Comparison of ENCODE assay signal across 24 mouse cellular contexts in genomic region chr1:171382096-171382620, GRCm38 (mm10). TPM values are rescaled to one million over a fixed set of nuclear protein-coding genes. Genes with fewer than 3 reads are reported as not detected.
DNase-seq lines count a peak whose midpoint lies in the region; ATAC-seq and TF ChIP-seq lines count a peak whose summit lies in the region.
"Had no signal": no experiment of that assay in that cellular context is flagged by ENCODE, and none has a peak within 500 bp of the region (broad histone marks: within the 10 kb centered on the region; RNA-seq: fewer than 3 reads in every experiment).

No protein-coding gene starts in this region.

- 0 out of 2 replicates have a peak, but pooled peaks have one; percentile 6 for TF ChIP-seq CTCF in lung, embryonic 14.5 days (IDR thresholded peaks at IDR 0.05; ENCODE audit: low read depth)

- no peak overlapping the region for H3K9ac ChIP-seq in lung, embryonic 14.5 days
- H3K9ac ChIP-seq: embryonic facial prominence, embryonic 12.5 days; forebrain, embryonic 15.5 days; heart, embryonic 12.5 days; hindbrain, embryonic 14.5 days; intestine, embryonic 15.5 days; liver, embryonic 12.5 days; lung, embryonic 15.5 days; neural tube, embryonic 12.5 days had no signal

- H3K36me3 ChIP-seq in heart, embryonic 10.5 days, result no peaks in the 10 kb centered on the region
- H3K36me3 ChIP-seq in lung, embryonic 14.5 days (ENCODE audit: insufficient read depth), result no peaks in the 10 kb centered on the region
- H3K36me3 ChIP-seq: embryonic facial prominence, embryonic 12.5 days; forebrain, embryonic 15.5 days; heart, embryonic 12.5 days; intestine, embryonic 15.5 days; liver, embryonic 12.5 days; lung, embryonic 15.5 days; neural tube, embryonic 12.5 days had no signal

- H3K27me3 ChIP-seq in heart, embryonic 10.5 days (ENCODE audit: insufficient read depth, poor library complexity, severe bottlenecking), result peaks cover 58% of the 10 kb centered on the region
- peaks cover 6% of the 10 kb centered on the region; the same call in 1 of the 2 replicates for H3K27me3 ChIP-seq in lung, embryonic 14.5 days (ENCODE audit: insufficient read depth, low read length)

- peak; percentile 91 for DNase-seq in heart, adult 11 months
- DNase-seq in heart, embryonic 10.5 days (ENCODE audit: low spot score), result no peak
- no peak for DNase-seq in lung, embryonic 14.5 days
- DNase-seq in lung, postnatal 25 days (ENCODE audit: low spot score), result no peak
- DNase-seq in A20 (ENCODE audit: low read depth, low spot score), result peak; percentile 67
- DNase-seq in left cerebral cortex, adult 8-10 months (ENCODE audit: low spot score in 2 of 2), result no peak
- DNase-seq: adrenal gland, adult 2 months; cerebellum, adult 9-10 months; gastrocnemius, postnatal 36 days; right cerebral cortex, postnatal 4 days; thymus, postnatal 25 days had no signal

- H3K4me1 ChIP-seq in heart, embryonic 10.5 days, result peaks cover 25% of the 10 kb centered on the region
- H3K4me1 ChIP-seq in lung, embryonic 14.5 days (ENCODE audit: insufficient read depth), result no peaks in the 10 kb centered on the region

- no peak overlapping the region for H3K4me2 ChIP-seq in lung, embryonic 14.5 days
- H3K4me2 ChIP-seq: embryonic facial prominence, embryonic 12.5 days; forebrain, embryonic 15.5 days; heart, embryonic 12.5 days; hindbrain, embryonic 14.5 days; intestine, embryonic 15.5 days; liver, embryonic 12.5 days; lung, embryonic 15.5 days; neural tube, embryonic 12.5 days had no signal

- no peak for ATAC-seq in lung, embryonic 14.5 days (ENCODE audit: insufficient read depth)
- ATAC-seq in granulocyte monocyte progenitor cell, adult 5-6 weeks (replicated peaks; ENCODE audit: poor library complexity, severe bottlenecking), result peak; percentile 47
- ATAC-seq in monocyte, adult 5-6 weeks (replicated peaks; ENCODE audit: insufficient number of reproducible peaks, low FRiP score, low TSS enrichment, poor library complexity, severe bottlenecking), result no peak
- ATAC-seq: forebrain, embryonic 15.5 days; intestine, embryonic 15.5 days; liver, embryonic 12.5 days had no signal

- H3K9me3 ChIP-seq in heart, embryonic 10.5 days, result no peaks in the 10 kb centered on the region
- H3K9me3 ChIP-seq in lung, embryonic 14.5 days (ENCODE audit: low read depth, low read length), result no peaks in the 10 kb centered on the region
- H3K9me3 ChIP-seq: embryonic facial prominence, embryonic 12.5 days; forebrain, embryonic 15.5 days; heart, embryonic 12.5 days; intestine, embryonic 15.5 days; liver, embryonic 12.5 days; lung, embryonic 15.5 days; neural tube, embryonic 12.5 days had no signal

- H3K4me3 ChIP-seq in heart, embryonic 10.5 days, result no peak overlapping the region
- H3K4me3 ChIP-seq in lung, embryonic 14.5 days (ENCODE audit: low read depth, low read length), result no peak overlapping the region
- H3K4me3 ChIP-seq: embryonic facial prominence, embryonic 12.5 days; erythroblast, embryonic 14.5 days; forebrain, embryonic 15.5 days; heart, embryonic 12.5 days; intestine, embryonic 15.5 days; liver, embryonic 12.5 days; lung, embryonic 15.5 days; neural tube, embryonic 12.5 days had no signal

- H3K27ac ChIP-seq in heart, embryonic 10.5 days, result no peak overlapping the region
- H3K27ac ChIP-seq in lung, embryonic 14.5 days (ENCODE audit: low read depth), result no peak overlapping the region
- H3K27ac ChIP-seq: embryonic facial prominence, embryonic 12.5 days; forebrain, embryonic 15.5 days; hindbrain, embryonic 14.5 days; intestine, embryonic 15.5 days; liver, embryonic 12.5 days; lung, embryonic 15.5 days; neural tube, embryonic 12.5 days had no signal

- WGBS in heart, embryonic 10.5 days, result 81% methylated on average over 11 of the region's 11 CpGs
- WGBS in lung, embryonic 14.5 days, result 75% methylated on average over 11 of the region's 11 CpGs

RNA-seq across cellular contexts. Expression of gene Arhgap30, which starts 6.6 kb away (rescaled TPM):
- polyA plus RNA-seq in heart, embryonic 10.5 days (2016; fragmentation: Nextera tagmentation; extraction: Ambion mirVana), result 0.41 and 0.95 TPM in 2 replicates
- polyA plus RNA-seq in lung, embryonic 14.5 days (2014; fragmentation: Nextera tagmentation; extraction: Ambion mirVana), result 0.91 and 1.6 TPM in 2 replicates
- 47.2 and 53.5 TPM in 2 replicates for total RNA-seq in granulocyte monocyte progenitor cell, adult 5-6 weeks (2014; fragmentation: Nextera tagmentation)
- 63.0 and 67.1 TPM in 2 replicates for total RNA-seq in granulocyte monocyte progenitor cell, adult 5-6 weeks (2017)
- total RNA-seq in monocyte, adult 5-6 weeks (2017), result 328 to 413 TPM (median 376 TPM) in 3 replicates
- total RNA-seq in left cerebral cortex, adult 8-10 months (2022), result 1 to 10 TPM; 2.1 to 5.5 (median 3.0) TPM

RNA-seq across cellular contexts. Expression of gene Nectin4, which starts 12.3 kb away (rescaled TPM):
- polyA plus RNA-seq in heart, embryonic 10.5 days (2016; fragmentation: Nextera tagmentation; extraction: Ambion mirVana), result 0.38 and 1.3 TPM in 2 replicates
- 2.3 and 2.4 TPM in 2 replicates for polyA plus RNA-seq in lung, embryonic 14.5 days (2014; fragmentation: Nextera tagmentation; extraction: Ambion mirVana)
- total RNA-seq in granulocyte monocyte progenitor cell, adult 5-6 weeks (2014; fragmentation: Nextera tagmentation), result 1.5 and 2.4 TPM in 2 replicates
- total RNA-seq in granulocyte monocyte progenitor cell, adult 5-6 weeks (2017), result 0.99 and 1.6 TPM in 2 replicates
- 2.0 to 3.9 TPM (median 2.5 TPM) in 3 replicates for total RNA-seq in monocyte, adult 5-6 weeks (2017)
- 1 to 10 TPM; 4.3 to 4.9 (median 4.6) TPM for total RNA-seq in left cerebral cortex, adult 8-10 months (2022)
- polyA plus RNA-seq: erythroblast, embryonic 14.5 days had no signal

RNA-seq across cellular contexts. Expression of gene Klhdc9, which starts 21.6 kb away (rescaled TPM):
- 0.87 and 1.3 TPM in 2 replicates for polyA plus RNA-seq in heart, embryonic 10.5 days (2016; fragmentation: Nextera tagmentation; extraction: Ambion mirVana)
- 1.0 and 1.5 TPM in 2 replicates for polyA plus RNA-seq in lung, embryonic 14.5 days (2014; fragmentation: Nextera tagmentation; extraction: Ambion mirVana)
- total RNA-seq in granulocyte monocyte progenitor cell, adult 5-6 weeks (2014; fragmentation: Nextera tagmentation), result not detected in 2 replicates
- total RNA-seq in granulocyte monocyte progenitor cell, adult 5-6 weeks (2017), result 0.52 and 0.77 TPM in 2 replicates
- total RNA-seq in monocyte, adult 5-6 weeks (2017), result not detected in 3 replicates
- 10 to 100 TPM in 3 of 4 experiments, 1 to 10 TPM in 1; 10.0 to 12.8 (median 12.4) TPM for total RNA-seq in left cerebral cortex, adult 8-10 months (2022)
- total RNA-seq: gastrocnemius, postnatal 36 days; heart, postnatal 25 days had no signal

RNA-seq across cellular contexts. Expression of gene Usf1, which starts 29.0 kb away (rescaled TPM):
- polyA plus RNA-seq in heart, embryonic 10.5 days (2016; fragmentation: Nextera tagmentation; extraction: Ambion mirVana), result 65.2 and 70.9 TPM in 2 replicates
- 81.0 and 81.9 TPM in 2 replicates for polyA plus RNA-seq in lung, embryonic 14.5 days (2014; fragmentation: Nextera tagmentation; extraction: Ambion mirVana)
- 51.3 and 64.2 TPM in 2 replicates for total RNA-seq in granulocyte monocyte progenitor cell, adult 5-6 weeks (2014; fragmentation: Nextera tagmentation)
- 71.0 and 71.5 TPM in 2 replicates for total RNA-seq in granulocyte monocyte progenitor cell, adult 5-6 weeks (2017)
- total RNA-seq in monocyte, adult 5-6 weeks (2017), result 91.6 to 117 TPM (median 94.5 TPM) in 3 replicates
- total RNA-seq in left cerebral cortex, adult 8-10 months (2022), result 100 to 1,000 TPM in 1 of 4 experiments, 10 to 100 TPM in 3; 89.5 to 102 (median 96.9) TPM

RNA-seq across cellular contexts. Expression of gene Tstd1, which starts 36.5 kb away (rescaled TPM):
- 2.6 and 4.0 TPM in 2 replicates for polyA plus RNA-seq in heart, embryonic 10.5 days (2016; fragmentation: Nextera tagmentation; extraction: Ambion mirVana)
- 2.0 and 3.4 TPM in 2 replicates for polyA plus RNA-seq in lung, embryonic 14.5 days (2014; fragmentation: Nextera tagmentation; extraction: Ambion mirVana)
- total RNA-seq in granulocyte monocyte progenitor cell, adult 5-6 weeks (2014; fragmentation: Nextera tagmentation), result 10.1 and 14.9 TPM in 2 replicates
- 3.7 TPM in 1 of 2 replicates, not detected in the other for total RNA-seq in granulocyte monocyte progenitor cell, adult 5-6 weeks (2017)
- 3.9 to 9.0 TPM (median 4.9 TPM) in 3 replicates for total RNA-seq in monocyte, adult 5-6 weeks (2017)
- total RNA-seq in left cerebral cortex, adult 8-10 months (2022), result 1 to 10 TPM; 1.5 to 3.2 (median 2.4) TPM
- total RNA-seq: megakaryocyte-erythroid progenitor cell, adult 5-6 weeks had no signal
- polyA plus RNA-seq: erythroblast, embryonic 14.5 days had no signal

Comparison
In these comparisons a context has a peak if more than half of its experiments do, and no peak if none do; other contexts are left out.
1. DNase-seq: peak in heart, adult 11 months (single experiment) and A20 (single experiment); none in heart, embryonic 10.5 days (single experiment), lung, embryonic 14.5 days (single experiment), lung, postnatal 25 days (single experiment) and left cerebral cortex, adult 8-10 months (0 of 2).
2. RNA of gene Arhgap30, which starts 6.6 kb away (total RNA-seq): 328 to 413 TPM in monocyte, adult 5-6 weeks and 47.2 to 67.1 TPM in granulocyte monocyte progenitor cell, adult 5-6 weeks; 2.1 to 5.5 TPM in left cerebral cortex, adult 8-10 months; every median in the first group is over 4 times any median in the second.
3. RNA of gene Klhdc9, which starts 21.6 kb away (total RNA-seq): 10.0 to 12.8 TPM in left cerebral cortex, adult 8-10 months; 0.52 to 0.77 TPM in granulocyte monocyte progenitor cell, adult 5-6 weeks and not detected in monocyte, adult 5-6 weeks; every median in the first group is over 4 times any median in the second.